Mouse (Mus musculus) liver, postnatal 0 days (tissue): Measurements from ENCODE around the gene Slf1.

Source experiments
- CTCF ChIP-seq: sonication (generic); IDR thresholded peaks from 2 replicates; pipeline ENCODE4 v1.5.1; 2016; ENCODE audit warnings: antibody characterized with exemption, low read depth
- EP300 ChIP-seq: IDR thresholded peaks from 2 replicates; pipeline ENCODE4 v1.6.1; 2016; ENCODE audit warnings: antibody characterized with exemption, low read depth, mild to moderate bottlenecking

DNA sequence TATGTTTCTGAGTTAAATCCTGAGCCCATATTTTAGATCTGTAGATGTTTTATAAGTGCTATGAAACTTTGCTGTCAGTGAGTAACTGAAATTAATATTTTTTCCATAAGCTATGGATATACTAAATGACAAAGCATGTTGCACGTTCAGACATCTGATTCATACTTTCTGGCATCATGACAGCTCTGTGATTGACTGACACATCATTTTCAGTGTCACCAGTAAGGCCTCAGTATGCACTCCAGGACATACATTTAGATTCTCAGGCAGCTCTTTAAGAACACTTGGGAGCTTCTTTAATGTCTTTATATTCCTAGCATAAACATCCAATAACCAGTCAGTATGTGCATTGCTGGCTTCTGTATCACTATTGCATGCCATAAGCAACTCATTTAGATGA lies 91.9 kb downstream of the Slf1 start:
- TF ChIP-seq CTCF (no peak), EP300 (no peak)
